Mouse (Mus musculus): ENCODE results near the gene Gxylt1. TPM values are rescaled to one million over a fixed set of nuclear protein-coding genes. Genes with fewer than 3 reads are reported as not detected.
A peak's percentile ranks its signal among the peaks of the same experiment; 100 is the strongest.

Gene Gxylt1
- polyA plus RNA-seq, 1 experiment from 2014 or later = 14.4 TPM

- Histone ChIP-seq H3K36me3 (ENCODE audit: control insufficient read depth, insufficient read depth, low read length) (peaks cover 5% of the 10 kb centered on the region), H3K27ac (ENCODE audit: low read depth, low read length) (no peak overlapping the region), H3K9me3 (ENCODE audit: control insufficient read depth, low read length) (no peaks in the 10 kb centered on the region), H3K4me2 (ENCODE audit: low read depth) (no peak overlapping the region), H3K4me3 (ENCODE audit: low read depth, low read length) (no peak overlapping the region), H3K9ac (ENCODE audit: low read length) (no peak overlapping the region), H3K4me1 (ENCODE audit: control insufficient read depth, insufficient read depth, low read length) (no peaks in the 10 kb centered on the region), H3K27me3 (ENCODE audit: control insufficient read depth, insufficient read depth, low read length) (no peaks in the 10 kb centered on the region)
- ATAC-seq (ENCODE audit: insufficient read depth, low FRiP score, low TSS enrichment) (no peak), DNase-seq (ENCODE audit: low spot score) (no peak)
- 79% methylated on average over 11 of the region's 11 CpGs for WGBS
Measured at GRCm38 (mm10) chr15:93283349-93283748, 8.4 kb upstream of the Gxylt1 start.

- Histone ChIP-seq H3K27ac (ENCODE audit: low read depth, low read length) (no peak overlapping the region), H3K36me3 (ENCODE audit: control insufficient read depth, insufficient read depth, low read length) (no peaks in the 10 kb centered on the region), H3K27me3 (ENCODE audit: control insufficient read depth, insufficient read depth, low read length) (no peaks in the 10 kb centered on the region), H3K9me3 (ENCODE audit: control insufficient read depth, low read length) (no peaks in the 10 kb centered on the region), H3K4me3 (ENCODE audit: low read depth, low read length) (no peak overlapping the region), H3K4me2 (ENCODE audit: low read depth) (peak overlapping the region; percentile 66), H3K4me1 (ENCODE audit: control insufficient read depth, insufficient read depth, low read length) (peaks cover 6% of the 10 kb centered on the region), H3K9ac (ENCODE audit: low read length) (0 out of 2 replicates have a peak overlapping the region, but pooled peaks have one; percentile 7)
- ATAC-seq (ENCODE audit: insufficient read depth, low FRiP score, low TSS enrichment) = no peak
- DNase-seq (ENCODE audit: low spot score) = no peak
- 5% methylated on average over 14 of the region's 14 CpGs for WGBS
Measured at GRCm38 (mm10) chr15:93276276-93276675, 1.3 kb upstream of the Gxylt1 start.

DNA sequence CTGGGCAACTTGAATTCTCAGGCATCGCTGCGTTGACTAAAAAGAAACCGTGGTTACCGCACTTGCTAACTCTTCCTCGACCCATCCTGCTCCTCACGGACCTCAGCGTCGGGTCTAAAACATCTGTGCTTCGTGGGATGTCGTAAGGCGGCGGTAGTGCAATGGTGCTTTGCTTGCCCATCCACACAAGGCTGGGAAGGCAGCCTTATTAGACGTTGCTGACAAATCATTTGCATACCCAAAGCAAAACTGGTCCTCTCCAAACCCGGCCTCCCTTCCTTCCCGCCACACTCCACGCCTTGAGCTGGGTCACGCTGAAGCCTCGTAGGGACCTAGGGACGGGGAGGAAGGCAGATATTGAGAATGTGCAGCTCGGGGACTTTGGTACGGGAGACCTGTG, 644 bp upstream of the Gxylt1 start:
- peak overlapping the region; percentile 41 for H3K9ac ChIP-seq (ENCODE audit: low read length)
- no peaks in the 10 kb centered on the region for H3K9me3 ChIP-seq (ENCODE audit: control insufficient read depth, low read length)
- peak overlapping the region; percentile 66 for H3K4me2 ChIP-seq (ENCODE audit: low read depth)
- ATAC-seq (ENCODE audit: insufficient read depth, low FRiP score, low TSS enrichment) (peak; percentile 51), DNase-seq (ENCODE audit: low spot score) (no peak)
- peak overlapping the region; percentile 60 for H3K27ac ChIP-seq (ENCODE audit: low read depth, low read length)
- peak overlapping the region; percentile 75 for H3K4me3 ChIP-seq (ENCODE audit: low read depth, low read length)
- WGBS = 0% methylated on average over 21 of the region's 21 CpGs
- no peaks in the 10 kb centered on the region for H3K27me3 ChIP-seq (ENCODE audit: control insufficient read depth, insufficient read depth, low read length)
- no peaks in the 10 kb centered on the region for H3K36me3 ChIP-seq (ENCODE audit: control insufficient read depth, insufficient read depth, low read length)
- H3K4me1 ChIP-seq (ENCODE audit: control insufficient read depth, insufficient read depth, low read length) = peaks cover 6% of the 10 kb centered on the region

GRCm38 (mm10) chr15:93273788-93274678, 946 bp downstream of the Gxylt1 start:
- peaks cover 6% of the 10 kb centered on the region for H3K4me1 ChIP-seq (ENCODE audit: control insufficient read depth, insufficient read depth, low read length)
- H3K9me3 ChIP-seq (ENCODE audit: control insufficient read depth, low read length) = no peaks in the 10 kb centered on the region
- H3K4me2 ChIP-seq (ENCODE audit: low read depth) = peak overlapping the region; percentile 55
- H3K27ac ChIP-seq (ENCODE audit: low read depth, low read length) = peak overlapping the region; percentile 70; the same call in 1 of the 2 replicates
- no peaks in the 10 kb centered on the region for H3K27me3 ChIP-seq (ENCODE audit: control insufficient read depth, insufficient read depth, low read length)
- H3K9ac ChIP-seq (ENCODE audit: low read length) = peak overlapping the region; percentile 83
- no peaks in the 10 kb centered on the region for H3K36me3 ChIP-seq (ENCODE audit: control insufficient read depth, insufficient read depth, low read length)
- peak overlapping the region; percentile 75 for H3K4me3 ChIP-seq (ENCODE audit: low read depth, low read length)
- ATAC-seq (ENCODE audit: insufficient read depth, low FRiP score, low TSS enrichment) (no peak), DNase-seq (ENCODE audit: low spot score) (no peak)
- WGBS = 41% methylated on average over 19 of the region's 19 CpGs

- Histone ChIP-seq H3K36me3 (ENCODE audit: control insufficient read depth, insufficient read depth, low read length) (no peaks in the 10 kb centered on the region), H3K27ac (ENCODE audit: low read depth, low read length) (no peak overlapping the region), H3K4me1 (ENCODE audit: control insufficient read depth, insufficient read depth, low read length) (peaks cover 6% of the 10 kb centered on the region), H3K9ac (ENCODE audit: low read length) (no peak overlapping the region), H3K9me3 (ENCODE audit: control insufficient read depth, low read length) (no peaks in the 10 kb centered on the region), H3K4me2 (ENCODE audit: low read depth) (no peak overlapping the region), H3K4me3 (ENCODE audit: low read depth, low read length) (no peak overlapping the region), H3K27me3 (ENCODE audit: control insufficient read depth, insufficient read depth, low read length) (no peaks in the 10 kb centered on the region)
- WGBS = 88% methylated on average over 9 of the region's 9 CpGs
- no peak for DNase-seq (ENCODE audit: low spot score)
- ATAC-seq (ENCODE audit: insufficient read depth, low FRiP score, low TSS enrichment) = no peak
Measured at GRCm38 (mm10) chr15:93272948-93273347, 2.0 kb downstream of the Gxylt1 start.

DNA sequence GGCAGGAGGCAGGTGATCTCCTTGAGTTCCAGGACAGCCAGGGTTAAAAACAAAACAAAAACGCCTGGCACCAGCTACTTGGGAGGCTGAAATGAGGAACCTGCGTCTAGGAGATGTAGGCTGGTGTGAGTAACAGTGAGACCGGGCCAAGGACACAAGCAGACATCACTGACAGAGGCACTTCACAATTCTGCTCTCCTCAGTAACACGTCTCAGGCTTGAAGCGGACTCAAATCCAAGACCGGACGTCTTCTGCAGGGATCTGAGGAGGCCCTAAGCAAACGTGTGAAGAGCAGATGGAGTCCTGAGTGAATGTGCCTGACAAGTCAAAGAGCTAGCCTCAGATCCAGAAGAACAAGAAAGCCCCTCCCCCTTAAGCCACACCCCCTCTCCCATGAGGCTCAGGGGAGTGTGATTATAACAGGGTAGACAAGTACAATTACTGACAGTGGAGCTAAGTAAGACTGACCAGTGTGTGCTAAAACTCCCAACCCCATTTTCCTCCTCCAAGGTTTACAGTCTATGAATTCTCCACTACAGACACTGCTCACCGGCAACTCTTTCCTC, 4.6 kb downstream of the Gxylt1 start:
- Histone ChIP-seq H3K4me1 (ENCODE audit: control insufficient read depth, insufficient read depth, low read length) (peaks cover 6% of the 10 kb centered on the region), H3K4me2 (ENCODE audit: low read depth) (no peak overlapping the region), H3K36me3 (ENCODE audit: control insufficient read depth, insufficient read depth, low read length) (no peaks in the 10 kb centered on the region), H3K27ac (ENCODE audit: low read depth, low read length) (no peak overlapping the region), H3K9ac (ENCODE audit: low read length) (no peak overlapping the region), H3K9me3 (ENCODE audit: control insufficient read depth, low read length) (no peaks in the 10 kb centered on the region), H3K27me3 (ENCODE audit: control insufficient read depth, insufficient read depth, low read length) (no peaks in the 10 kb centered on the region), H3K4me3 (ENCODE audit: low read depth, low read length) (no peak overlapping the region)
- WGBS = 80% methylated on average over 9 of the region's 9 CpGs
- DNase-seq (ENCODE audit: low spot score) (no peak), ATAC-seq (ENCODE audit: insufficient read depth, low FRiP score, low TSS enrichment) (no peak)

- Histone ChIP-seq H3K27me3 (ENCODE audit: control insufficient read depth, insufficient read depth, low read length) (no peaks in the 10 kb centered on the region), H3K27ac (ENCODE audit: low read depth, low read length) (no peak overlapping the region), H3K9me3 (ENCODE audit: control insufficient read depth, low read length) (no peaks in the 10 kb centered on the region), H3K4me1 (ENCODE audit: control insufficient read depth, insufficient read depth, low read length) (peaks cover 6% of the 10 kb centered on the region), H3K9ac (ENCODE audit: low read length) (no peak overlapping the region), H3K36me3 (ENCODE audit: control insufficient read depth, insufficient read depth, low read length) (no peaks in the 10 kb centered on the region), H3K4me3 (ENCODE audit: low read depth, low read length) (no peak overlapping the region), H3K4me2 (ENCODE audit: low read depth) (no peak overlapping the region)
- ATAC-seq (ENCODE audit: insufficient read depth, low FRiP score, low TSS enrichment) (no peak), DNase-seq (ENCODE audit: low spot score) (no peak)
- WGBS = 94% methylated on average over 7 of the region's 7 CpGs
Measured at GRCm38 (mm10) chr15:93269572-93269971, 5.4 kb downstream of the Gxylt1 start.

DNA sequence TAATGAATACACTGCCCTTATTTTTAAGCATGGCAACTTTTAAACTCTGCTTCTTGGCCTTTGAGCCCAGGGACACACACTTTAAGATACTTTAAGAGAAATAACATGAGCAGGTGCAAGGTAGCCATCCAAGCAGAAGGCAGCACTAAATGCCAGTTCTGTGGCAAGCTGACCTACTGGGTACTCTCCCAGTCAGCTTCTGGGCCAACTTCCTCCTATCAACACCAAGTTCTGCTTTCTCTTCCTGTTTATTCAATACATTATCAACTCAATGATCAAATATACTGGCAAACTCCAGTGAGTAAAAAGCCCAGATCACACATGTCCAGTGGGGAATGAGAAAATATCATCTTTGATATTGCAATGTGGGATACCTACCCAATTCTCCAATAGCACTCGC, 7.0 kb downstream of the Gxylt1 start:
- H3K4me2 ChIP-seq (ENCODE audit: low read depth) = no peak overlapping the region
- H3K36me3 ChIP-seq (ENCODE audit: control insufficient read depth, insufficient read depth, low read length) = no peaks in the 10 kb centered on the region
- no peak overlapping the region for H3K4me3 ChIP-seq (ENCODE audit: low read depth, low read length)
- DNase-seq (ENCODE audit: low spot score) (no peak), ATAC-seq (ENCODE audit: insufficient read depth, low FRiP score, low TSS enrichment) (no peak)
- no peaks in the 10 kb centered on the region for H3K27me3 ChIP-seq (ENCODE audit: control insufficient read depth, insufficient read depth, low read length)
- WGBS = 100% methylated on average over 1 of the region's 1 CpGs
- no peak overlapping the region for H3K9ac ChIP-seq (ENCODE audit: low read length)
- H3K4me1 ChIP-seq (ENCODE audit: control insufficient read depth, insufficient read depth, low read length) = no peaks in the 10 kb centered on the region; the same call in 1 of the 2 replicates
- no peak overlapping the region for H3K27ac ChIP-seq (ENCODE audit: low read depth, low read length)
- no peaks in the 10 kb centered on the region for H3K9me3 ChIP-seq (ENCODE audit: control insufficient read depth, low read length)

- Histone ChIP-seq H3K27me3 (ENCODE audit: control insufficient read depth, insufficient read depth, low read length) (no peaks in the 10 kb centered on the region), H3K4me2 (ENCODE audit: low read depth) (no peak overlapping the region), H3K4me3 (ENCODE audit: low read depth, low read length) (no peak overlapping the region), H3K27ac (ENCODE audit: low read depth, low read length) (no peak overlapping the region), H3K4me1 (ENCODE audit: control insufficient read depth, insufficient read depth, low read length) (no peaks in the 10 kb centered on the region), H3K36me3 (ENCODE audit: control insufficient read depth, insufficient read depth, low read length) (no peaks in the 10 kb centered on the region), H3K9me3 (ENCODE audit: control insufficient read depth, low read length) (no peaks in the 10 kb centered on the region), H3K9ac (ENCODE audit: low read length) (no peak overlapping the region)
- no peak for ATAC-seq (ENCODE audit: insufficient read depth, low FRiP score, low TSS enrichment)
- no peak for DNase-seq (ENCODE audit: low spot score)
- whole genome bisulfite sequencing = 89% methylated on average over 8 of the region's 8 CpGs
Measured at GRCm38 (mm10) chr15:93267479-93267878, 7.5 kb downstream of the Gxylt1 start.
